Mouse (Mus musculus) small intestine, adult 2 months (tissue): ENCODE data around the gene Dhx40. TPM values are rescaled to one million over a fixed set of nuclear protein-coding genes. Genes with fewer than 3 reads are reported as not detected.
A peak's percentile ranks its signal among the peaks of the same experiment; 100 is the strongest.

Experiments used
- H3K27ac ChIP-seq: fragments of 200-500 bp; 2 replicates; pipeline ENCODE4 v1.5.1; 2012; ENCODE audit warnings: low read depth, low read length, control low read depth, inconsistent platforms; ENCODE audit not compliant: insufficient read depth
- H3K27me3 ChIP-seq: fragments of 200-500 bp; 2 replicates; pipeline ENCODE4 v1.6.1; 2012; ENCODE audit warnings: mild to moderate bottlenecking, moderate library complexity, low read length, inconsistent platforms; ENCODE audit not compliant: control insufficient read depth, insufficient read depth
- H3K36me3 ChIP-seq: fragments of 200-500 bp; 2 replicates; pipeline ENCODE4 v1.6.1; 2012; ENCODE audit warnings: mild to moderate bottlenecking, low read length, control low read depth, inconsistent platforms; ENCODE audit not compliant: control insufficient read depth, insufficient read depth
- H3K4me1 ChIP-seq: fragments of 200-500 bp; 2 replicates; pipeline ENCODE4 v1.6.1; 2012; ENCODE audit warnings: low read length, inconsistent platforms, mixed read lengths; ENCODE audit not compliant: control insufficient read depth, insufficient read depth, insufficient read length
- H3K4me3 ChIP-seq: fragments of 200-500 bp; 2 replicates; pipeline ENCODE4 v1.5.1; 2012; ENCODE audit warnings: low read depth, mild to moderate bottlenecking, control low read depth, inconsistent platforms, low read length, moderate library complexity
- CTCF ChIP-seq: fragments of 200-500 bp; IDR thresholded peaks from 2 replicates; pipeline ENCODE4 v1.5.1; 2012; ENCODE audit warnings: low read depth, mild to moderate bottlenecking, control low read depth, inconsistent platforms, low read length, moderate library complexity, mixed read lengths; ENCODE audit not compliant: insufficient replicate concordance, insufficient read length; ENCODE audit errors: extremely low read depth
- POLR2A ChIP-seq: fragments of 200-500 bp; IDR thresholded peaks from 2 replicates; pipeline ENCODE4 v1.6.1; 2012; ENCODE audit warnings: low read depth, mild to moderate bottlenecking, control low read depth, inconsistent platforms, low read length, moderate library complexity
- WGBS: fragments of 180-500 bp; shearing (Covaris S2); methylation state at CpG from one replicate; pipeline ENCODE4 v1.1.7; 2018; 5-methylcytosine and 5-hydroxymethylcytosine counted together
- polyA plus RNA-seq: library from polyadenylated mRNA; depleted of rRNA; stranded (reverse); fragments of >200 nt; gene quantifications from 2 replicates; pipeline ENCODE4 v1.2.3, GENCODE M21; 2012

Gene Dhx40
- polyA plus RNA-seq, 1 experiment, result 2.0 TPM

DNA sequence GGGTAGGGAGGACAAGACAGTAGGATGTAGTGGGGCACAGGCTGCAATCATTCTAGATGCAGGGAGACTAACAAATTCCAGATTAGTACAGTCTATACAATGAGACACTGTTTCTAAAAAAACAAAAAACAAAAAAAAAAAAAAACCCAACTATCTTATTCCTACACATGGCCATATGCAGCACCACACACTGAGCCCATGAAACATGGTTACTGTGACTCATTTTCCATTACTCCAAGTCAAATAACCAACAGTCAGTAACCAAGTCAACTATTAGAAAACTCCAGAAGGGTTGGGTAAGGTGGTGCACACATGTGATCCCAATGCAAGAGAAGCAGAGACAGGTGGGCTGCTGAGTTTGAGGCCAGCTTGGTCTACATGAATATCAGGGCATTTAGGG, 55.1 kb downstream of the Dhx40 start:
- no peak for TF ChIP-seq CTCF
- TF ChIP-seq POLR2A, result no peak
- no peak overlapping the region for H3K27ac ChIP-seq
- peaks cover 16% of the 10 kb centered on the region; the same call in 1 of the 2 replicates for H3K4me1 ChIP-seq
- no peak overlapping the region for H3K4me3 ChIP-seq
- H3K36me3 ChIP-seq, result peaks cover 8% of the 10 kb centered on the region; the same call in 1 of the 2 replicates
- H3K27me3 ChIP-seq, result no peaks in the 10 kb centered on the region

DNA sequence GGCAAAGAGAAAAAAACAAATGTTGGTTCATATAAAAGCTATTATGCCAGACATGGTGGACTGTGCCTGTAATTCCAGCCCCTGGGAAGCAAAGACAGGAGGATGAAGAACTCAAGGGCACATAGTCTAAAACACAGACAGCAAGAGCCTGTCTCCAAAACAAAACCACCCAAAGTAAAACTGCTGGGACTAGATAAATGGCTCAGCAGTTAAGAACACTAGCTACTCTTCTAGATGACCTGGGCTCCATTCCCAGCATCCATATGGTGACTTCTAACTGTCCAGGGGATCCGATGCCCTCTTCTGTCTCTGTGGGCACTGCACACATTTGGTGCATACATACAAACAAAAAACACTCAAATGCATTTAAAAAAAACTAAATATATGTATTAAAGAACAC, 56.5 kb downstream of the Dhx40 start:
- no peaks in the 10 kb centered on the region for H3K27me3 ChIP-seq
- no peak overlapping the region for H3K27ac ChIP-seq
- H3K36me3 ChIP-seq, result peaks cover 10% of the 10 kb centered on the region
- H3K4me3 ChIP-seq, result no peak overlapping the region
- H3K4me1 ChIP-seq, result peaks cover 23% of the 10 kb centered on the region; the same call in 1 of the 2 replicates
- 79% methylated on average over 1 of the region's 1 CpGs for WGBS
- TF ChIP-seq CTCF (no peak), POLR2A (no peak)

DNA sequence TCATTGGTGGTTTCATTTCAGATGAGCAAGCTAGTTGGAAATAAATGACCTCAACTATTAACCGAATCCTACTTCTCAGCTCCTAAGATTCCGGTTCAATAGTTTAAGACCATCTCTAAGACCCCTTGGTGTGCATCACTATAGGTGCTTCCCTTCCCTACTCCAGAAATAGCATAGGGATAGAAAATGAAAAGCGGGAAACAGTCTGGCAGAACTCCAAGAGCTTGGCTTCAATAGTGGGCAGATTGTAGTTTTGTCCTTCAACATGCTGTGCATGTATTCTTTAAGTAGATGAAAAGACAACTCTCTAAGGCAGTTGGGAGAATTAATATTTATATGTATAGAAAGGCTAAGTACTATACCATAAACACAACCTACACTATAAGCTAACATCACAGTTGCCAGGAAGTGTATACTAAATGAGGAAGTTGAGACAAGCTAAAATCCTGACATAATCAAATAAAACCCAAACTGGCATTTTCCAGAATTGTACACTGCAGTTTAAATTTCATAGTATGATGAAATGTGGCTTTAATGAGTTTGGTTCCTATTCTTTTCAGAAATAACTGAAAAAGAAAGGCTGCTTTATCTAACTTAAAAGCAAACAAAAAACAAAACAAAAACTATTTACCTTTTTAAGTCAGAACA, 57.6 kb downstream of the Dhx40 start:
- Histone ChIP-seq H3K36me3 (peaks cover 10% of the 10 kb centered on the region), H3K27ac (no peak overlapping the region), H3K27me3 (no peaks in the 10 kb centered on the region), H3K4me3 (no peak overlapping the region), H3K4me1 (peaks cover 29% of the 10 kb centered on the region; the same call in 1 of the 2 replicates)
- no peak for TF ChIP-seq POLR2A
- TF ChIP-seq CTCF, result no peak
- WGBS, result 33% methylated on average over 3 of the region's 3 CpGs

DNA sequence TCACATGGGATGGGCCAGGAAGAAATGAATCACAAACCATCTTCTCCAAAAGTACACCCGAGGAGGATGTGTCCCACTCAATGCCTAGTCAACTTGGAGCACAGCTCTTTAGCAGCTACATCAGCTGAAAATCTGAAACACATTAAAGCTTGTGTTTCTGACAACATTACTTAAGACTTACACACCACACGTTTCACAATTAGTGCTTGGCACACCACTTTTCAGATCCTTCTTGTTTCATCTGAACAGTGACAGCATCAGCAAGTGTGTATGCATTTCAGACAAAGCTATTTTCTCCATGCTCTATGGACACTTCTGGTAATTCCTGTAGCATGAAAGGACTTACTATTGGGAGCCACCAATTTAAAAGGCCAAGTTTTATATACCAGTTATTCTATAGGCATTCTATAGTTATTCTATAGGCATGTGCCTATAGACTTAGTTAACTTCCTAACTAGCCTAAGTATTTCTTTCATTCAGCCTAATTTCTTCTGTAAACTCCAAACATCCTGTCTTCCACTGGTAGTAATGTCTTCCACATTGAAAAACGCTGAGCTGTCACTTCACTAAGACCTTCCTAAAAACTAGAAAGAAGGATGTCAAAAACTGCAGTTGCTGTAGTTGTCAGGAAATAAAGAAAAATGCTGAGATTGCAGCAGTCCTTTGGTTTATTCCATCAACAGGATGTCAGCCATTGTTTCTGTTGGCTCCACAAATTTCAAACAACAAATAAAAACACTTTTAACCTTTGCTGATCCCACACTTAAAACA, 61.7 kb downstream of the Dhx40 start:
- TF ChIP-seq CTCF, result no peak
- no peak for TF ChIP-seq POLR2A
- Histone ChIP-seq H3K27me3 (no peaks in the 10 kb centered on the region), H3K4me3 (no peak overlapping the region), H3K36me3 (peaks cover 5% of the 10 kb centered on the region), H3K27ac (peak overlapping the region; percentile 60), H3K4me1 (peaks cover 24% of the 10 kb centered on the region)
- 24% methylated on average over 3 of the region's 3 CpGs for WGBS

DNA sequence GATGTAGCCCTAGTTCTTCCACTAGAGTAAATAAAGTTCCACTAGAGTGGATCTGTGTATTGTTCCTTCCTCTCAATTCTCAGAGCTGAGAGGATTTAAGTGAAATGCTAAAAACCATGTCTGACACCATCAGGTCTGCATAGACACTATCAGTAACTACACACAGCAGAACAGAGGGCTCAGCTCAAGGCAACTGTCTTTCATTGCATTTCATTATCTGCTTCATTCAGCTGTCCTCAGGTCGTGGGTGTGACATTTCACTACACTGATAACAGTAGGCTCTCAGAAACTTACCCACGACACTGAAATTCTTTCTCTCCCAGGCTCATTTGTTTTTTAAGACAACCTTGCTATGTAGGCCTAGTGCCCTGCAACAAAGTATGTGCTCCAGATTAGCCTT, 64.9 kb downstream of the Dhx40 start:
- Histone ChIP-seq H3K27me3 (no peaks in the 10 kb centered on the region), H3K4me3 (no peak overlapping the region), H3K36me3 (peaks cover 3% of the 10 kb centered on the region), H3K4me1 (peaks cover 27% of the 10 kb centered on the region), H3K27ac (no peak overlapping the region)
- no peak for TF ChIP-seq POLR2A
- no peak for TF ChIP-seq CTCF
- 6% methylated on average over 2 of the region's 2 CpGs for WGBS

DNA sequence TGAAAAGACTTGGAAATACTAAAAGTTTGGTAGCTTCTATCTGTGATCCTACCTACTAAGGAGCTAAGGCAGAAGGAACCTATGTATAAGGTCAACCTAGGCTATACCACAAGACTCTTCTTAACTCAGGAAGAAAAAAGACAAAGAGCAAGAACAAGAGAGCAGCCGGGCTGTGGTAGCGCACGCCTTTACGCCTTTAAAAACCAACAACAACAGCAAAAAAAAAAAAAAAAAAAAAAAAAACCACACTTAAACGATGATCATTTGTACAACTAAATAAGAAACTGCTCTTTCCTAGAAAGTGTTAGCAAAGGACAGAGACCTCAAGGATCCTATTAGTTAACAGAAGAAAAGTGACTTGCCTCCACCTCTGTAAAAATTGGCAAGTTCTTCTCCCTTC, 66.0 kb downstream of the Dhx40 start:
- TF ChIP-seq POLR2A, result no peak
- no peak for TF ChIP-seq CTCF
- peaks cover 6% of the 10 kb centered on the region for H3K36me3 ChIP-seq
- H3K27ac ChIP-seq, result no peak overlapping the region
- H3K27me3 ChIP-seq, result no peaks in the 10 kb centered on the region
- 75% methylated on average over 5 of the region's 5 CpGs for WGBS
- H3K4me3 ChIP-seq, result no peak overlapping the region
- peaks cover 26% of the 10 kb centered on the region for H3K4me1 ChIP-seq

DNA sequence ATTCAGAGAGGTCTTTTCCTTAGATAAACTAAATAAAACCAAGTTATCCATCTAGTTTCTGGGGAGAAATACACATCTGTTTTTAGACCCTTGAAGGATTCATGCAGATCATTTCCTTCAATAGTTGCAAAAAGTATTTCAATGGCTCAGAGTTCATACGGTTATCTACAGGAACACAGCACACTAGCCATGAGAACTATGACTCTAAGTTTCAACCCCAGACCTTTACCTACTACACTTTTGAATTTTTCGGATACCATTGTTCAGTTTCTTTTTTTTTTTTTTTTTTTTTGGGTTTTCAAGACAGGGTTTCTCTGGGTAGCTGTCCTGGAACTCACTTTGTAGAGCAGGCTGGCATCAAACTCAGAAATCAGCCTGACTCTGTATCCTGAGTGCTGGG, 68.1 kb downstream of the Dhx40 start:
- WGBS, result 22% methylated on average over 2 of the region's 2 CpGs
- Histone ChIP-seq H3K27ac (peak overlapping the region; percentile 69), H3K4me1 (peaks cover 15% of the 10 kb centered on the region), H3K36me3 (peaks cover 16% of the 10 kb centered on the region), H3K4me3 (0 out of 2 replicates have a peak overlapping the region, but pooled peaks have one; percentile 5), H3K27me3 (no peaks in the 10 kb centered on the region)
- no peak for TF ChIP-seq POLR2A
- TF ChIP-seq CTCF, result no peak
